Mouse (Mus musculus): Measurements from ENCODE around the gene Acyp2. TPM values are rescaled to one million over a fixed set of nuclear protein-coding genes. Genes with fewer than 3 reads are reported as not detected.

Gene Acyp2
- total RNA-seq, 2 experiments from 2014 or later: 1.7 TPM; not detected in 1

- ATAC-seq (replicated peaks; ENCODE audit: low FRiP score, poor library complexity, severe bottlenecking): no peak
Observed at GRCm38 (mm10) chr11:30607587-30608518, 41.5 kb downstream of the Acyp2 start.

GRCm38 (mm10) chr11:30597259-30597658 lies 52.1 kb downstream of the Acyp2 start:
- ATAC-seq (replicated peaks; ENCODE audit: low FRiP score, poor library complexity, severe bottlenecking): no peak

- no peak for ATAC-seq (replicated peaks; ENCODE audit: low FRiP score, poor library complexity, severe bottlenecking)
Observed at GRCm38 (mm10) chr11:30580008-30580407, 69.4 kb downstream of the Acyp2 start.

GRCm38 (mm10) chr11:30578931-30579330 lies 70.5 kb downstream of the Acyp2 start:
- ATAC-seq (replicated peaks; ENCODE audit: low FRiP score, poor library complexity, severe bottlenecking): no peak

GRCm38 (mm10) chr11:30572790-30573395 lies 76.5 kb downstream of the Acyp2 start:
- ATAC-seq (replicated peaks; ENCODE audit: low FRiP score, poor library complexity, severe bottlenecking): no peak

GRCm38 (mm10) chr11:30570568-30570967 lies 78.8 kb downstream of the Acyp2 start:
- no peak for ATAC-seq (replicated peaks; ENCODE audit: low FRiP score, poor library complexity, severe bottlenecking)

GRCm38 (mm10) chr11:30560215-30560614 lies 89.2 kb downstream of the Acyp2 start:
- no peak for ATAC-seq (replicated peaks; ENCODE audit: low FRiP score, poor library complexity, severe bottlenecking)

GRCm38 (mm10) chr11:30553408-30553807 lies 96.0 kb downstream of the Acyp2 start:
- ATAC-seq (replicated peaks; ENCODE audit: low FRiP score, poor library complexity, severe bottlenecking): no peak

GRCm38 (mm10) chr11:30517133-30517532 lies 132.3 kb downstream of the Acyp2 start:
- no peak for ATAC-seq (replicated peaks; ENCODE audit: low FRiP score, poor library complexity, severe bottlenecking)

GRCm38 (mm10) chr11:30508178-30508577 lies 141.2 kb downstream of the Acyp2 start:
- no peak for ATAC-seq (replicated peaks; ENCODE audit: low FRiP score, poor library complexity, severe bottlenecking)

- no peak for ATAC-seq (replicated peaks; ENCODE audit: low FRiP score, poor library complexity, severe bottlenecking)
Observed at GRCm38 (mm10) chr11:30498738-30499355, 150.5 kb downstream of the Acyp2 start.

- ATAC-seq (replicated peaks; ENCODE audit: low FRiP score, poor library complexity, severe bottlenecking): no peak
Observed at GRCm38 (mm10) chr11:30497151-30497550, 152.2 kb downstream of the Acyp2 start.

- ATAC-seq (replicated peaks; ENCODE audit: low FRiP score, poor library complexity, severe bottlenecking): no peak
Observed at GRCm38 (mm10) chr11:30491515-30492260, 157.7 kb downstream of the Acyp2 start.

- ATAC-seq (replicated peaks; ENCODE audit: low FRiP score, poor library complexity, severe bottlenecking): no peak
Observed at GRCm38 (mm10) chr11:30488183-30488582, 161.2 kb downstream of the Acyp2 start.

- no peak for ATAC-seq (replicated peaks; ENCODE audit: low FRiP score, poor library complexity, severe bottlenecking)
Observed at GRCm38 (mm10) chr11:30483286-30483685, 166.1 kb downstream of the Acyp2 start.

GRCm38 (mm10) chr11:30471751-30472593 lies 177.4 kb downstream of the Acyp2 start, which contains the start of gene 4930505A04Rik:
Gene 4930505A04Rik, minus strand, starts transcription at chr11:30471827.
- no peak for ATAC-seq (replicated peaks; ENCODE audit: low FRiP score, poor library complexity, severe bottlenecking)

- ATAC-seq (replicated peaks; ENCODE audit: low FRiP score, poor library complexity, severe bottlenecking): no peak
Observed at GRCm38 (mm10) chr11:30471187-30471586, 178.2 kb downstream of the Acyp2 start.
